Mouse (Mus musculus) liver, embryonic 12.5 days (tissue): ENCODE data around the gene Slc45a3. TPM values are rescaled to one million over a fixed set of nuclear protein-coding genes. Genes with fewer than 3 reads are reported as not detected.
A peak's percentile ranks its signal among the peaks of the same experiment; 100 is the strongest.

Experiments used
- ATAC-seq: fragments of 200-750 bp; cut with Nextera tagmentation; 2 replicates; pipeline ENCODE4 v1.8.0; 2017; ENCODE audit warnings: moderate number of reproducible peaks, mild to moderate bottlenecking, moderate library complexity
- H3K27ac ChIP-seq: fragments of 300-500 bp; sonication (generic); 2 replicates; pipeline ENCODE4 v1.5.1; 2016; ENCODE audit warnings: mild to moderate bottlenecking
- H3K27me3 ChIP-seq: fragments of 300-500 bp; sonication (generic); replicated peaks from 2 replicates; pipeline ENCODE4 v1.6.1; 2016; ENCODE audit warnings: mild to moderate bottlenecking, moderate library complexity
- H3K36me3 ChIP-seq: fragments of 300-500 bp; sonication (generic); 2 replicates; pipeline ENCODE4 v1.6.1; 2016; ENCODE audit warnings: mild to moderate bottlenecking, moderate library complexity
- H3K4me1 ChIP-seq: fragments of 300-500 bp; sonication (generic); 2 replicates; pipeline ENCODE4 v1.6.1; 2016
- H3K4me2 ChIP-seq: fragments of 300-500 bp; sonication (generic); 2 replicates; pipeline ENCODE4 v1.6.1; 2016; ENCODE audit warnings: mild to moderate bottlenecking, moderate library complexity
- H3K4me3 ChIP-seq: fragments of 300-500 bp; sonication (generic); 2 replicates; pipeline ENCODE4 v1.5.1; 2016; ENCODE audit warnings: mild to moderate bottlenecking, moderate library complexity
- H3K9ac ChIP-seq: fragments of 300-500 bp; sonication (generic); 2 replicates; pipeline ENCODE4 v1.6.1; 2016; ENCODE audit warnings: mild to moderate bottlenecking, moderate library complexity
- H3K9me3 ChIP-seq: fragments of 300-500 bp; sonication (generic); replicated peaks from 2 replicates; pipeline ENCODE4 v1.6.1; 2016; ENCODE audit warnings: mild to moderate bottlenecking, moderate library complexity
- whole genome bisulfite sequencing: fragments of 180-500 bp; shearing (Covaris S2); methylation state at CpG from one replicate; pipeline ENCODE4 v1.1.7; 2016; ENCODE audit not compliant: insufficient replicate concordance; 5-methylcytosine and 5-hydroxymethylcytosine counted together
- polyA plus RNA-seq: library from polyadenylated mRNA; unstranded; fragments of >200 nt; fragmentation: Nextera tagmentation; extraction: Ambion mirVana; gene quantifications from 2 replicates; pipeline ENCODE4 v1.2.1, GENCODE M21; 2016

The Slc45a3 gene
- polyA plus RNA-seq, 1 experiment from 2014 or later = 3.8 TPM

DNA sequence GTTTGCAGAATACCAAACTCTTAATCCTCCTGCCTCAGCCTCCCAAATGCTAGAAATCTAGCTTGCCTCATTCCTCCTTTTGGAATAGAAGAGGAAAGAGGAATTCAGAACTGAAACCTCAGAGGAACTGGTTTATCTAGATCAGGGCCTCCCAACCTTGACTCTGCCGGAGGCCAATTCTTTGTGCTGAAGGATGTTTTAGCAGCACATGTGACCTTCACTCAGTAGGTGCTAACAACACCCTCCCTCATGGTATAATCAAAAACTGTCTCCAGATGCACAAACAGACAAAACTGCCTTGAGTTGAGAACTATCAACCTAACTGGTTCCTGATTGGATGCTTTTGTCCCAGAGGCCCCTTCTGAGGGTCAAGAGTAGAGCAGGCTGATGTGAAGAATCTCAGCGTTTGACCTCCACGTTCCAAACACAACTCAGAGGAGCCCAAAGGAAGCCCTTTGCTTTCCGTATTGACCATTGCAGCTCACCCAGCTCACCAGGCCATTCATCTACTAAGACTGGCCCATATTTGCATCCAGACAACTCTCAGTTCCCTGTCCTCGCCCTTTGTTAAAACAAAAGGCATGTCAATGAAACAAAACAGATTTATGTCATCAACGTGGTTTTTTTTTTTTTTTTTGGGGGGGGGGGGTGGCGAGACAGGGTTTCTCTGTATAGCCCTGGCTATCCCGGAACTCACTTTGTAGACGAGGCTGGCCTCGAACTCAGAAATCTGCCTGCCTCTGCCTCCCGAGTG is 16.1 kb upstream of the Slc45a3 start:
- Histone ChIP-seq H3K4me2 (no peak overlapping the region), H3K4me3 (no peak overlapping the region), H3K9me3 (no peaks in the 10 kb centered on the region), H3K9ac (no peak overlapping the region), H3K27me3 (no peaks in the 10 kb centered on the region; the same call in 1 of the 2 replicates), H3K36me3 (no peaks in the 10 kb centered on the region), H3K4me1 (peaks cover 33% of the 10 kb centered on the region), H3K27ac (no peak overlapping the region)
- WGBS = 64% methylated on average over 11 of the region's 11 CpGs
- no peak for ATAC-seq

DNA sequence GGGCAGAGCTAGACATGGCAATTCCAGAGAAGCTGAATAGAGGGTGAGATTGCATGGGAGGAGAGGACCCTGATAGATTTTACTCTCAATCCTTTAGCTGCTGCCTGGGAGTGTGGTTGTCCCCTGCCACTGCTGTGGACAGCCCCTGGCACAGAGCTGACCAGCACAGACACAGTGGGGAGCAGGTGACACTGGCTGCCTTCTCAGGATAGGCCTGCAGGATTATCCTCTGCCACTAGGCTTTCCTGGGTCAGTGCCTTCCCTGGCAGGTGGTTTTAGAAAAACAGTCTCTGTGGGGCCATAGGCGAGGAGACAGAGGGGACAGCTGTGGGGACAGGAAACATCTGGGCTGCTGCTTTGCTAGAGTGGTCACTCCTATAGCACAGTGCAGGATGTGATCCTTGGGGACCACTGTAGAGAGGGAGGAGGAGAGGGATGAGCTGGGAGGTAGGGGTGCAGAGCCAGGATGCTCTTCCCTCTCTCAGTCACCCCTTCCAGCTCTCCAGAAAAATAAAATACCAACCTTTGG is 14.7 kb upstream of the Slc45a3 start:
- Histone ChIP-seq H3K36me3 (no peaks in the 10 kb centered on the region), H3K4me3 (no peak overlapping the region), H3K9ac (no peak overlapping the region), H3K27ac (no peak overlapping the region), H3K4me2 (no peak overlapping the region), H3K9me3 (no peaks in the 10 kb centered on the region), H3K4me1 (peaks cover 21% of the 10 kb centered on the region), H3K27me3 (no peaks in the 10 kb centered on the region; the same call in 1 of the 2 replicates)
- WGBS = 44% methylated on average over 1 of the region's 1 CpGs
- ATAC-seq = no peak

DNA sequence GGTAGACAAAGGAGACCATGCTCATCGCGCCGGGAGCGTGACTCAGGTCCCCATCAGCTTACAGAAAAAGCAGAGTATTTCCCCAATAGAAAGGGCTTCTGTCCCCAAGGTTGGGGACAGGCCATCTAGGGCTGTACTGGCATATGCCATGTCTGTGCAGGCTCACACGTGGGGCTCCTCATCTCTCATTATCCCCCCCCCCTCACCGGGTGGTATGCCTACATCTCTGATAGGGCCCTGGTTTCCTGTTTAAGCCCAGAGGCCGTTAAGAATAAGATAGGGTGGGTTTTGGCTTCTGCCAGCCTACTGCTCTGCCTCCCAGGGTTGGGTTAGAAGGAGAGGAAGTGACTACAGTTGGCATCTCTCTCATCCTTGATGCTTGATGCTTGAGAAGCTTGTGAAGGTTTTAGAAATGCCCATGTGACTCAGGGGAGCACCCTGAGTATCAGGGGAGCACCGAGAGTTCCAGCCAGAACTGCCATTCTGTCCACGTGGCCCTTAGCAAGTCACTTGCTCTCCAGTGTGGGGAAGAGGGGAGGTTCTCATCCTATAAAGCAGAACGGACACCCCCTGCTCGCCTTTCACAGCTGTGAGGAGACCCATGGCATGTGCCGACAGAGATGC is 8.4 kb upstream of the Slc45a3 start:
- H3K36me3 ChIP-seq = no peaks in the 10 kb centered on the region
- H3K4me2 ChIP-seq = no peak overlapping the region
- H3K4me1 ChIP-seq = peaks cover 14% of the 10 kb centered on the region; the same call in 1 of the 2 replicates
- H3K9ac ChIP-seq = no peak overlapping the region
- no peak overlapping the region for H3K27ac ChIP-seq
- WGBS = 49% methylated on average over 12 of the region's 12 CpGs
- ATAC-seq = no peak
- H3K9me3 ChIP-seq = no peaks in the 10 kb centered on the region
- H3K4me3 ChIP-seq = no peak overlapping the region
- H3K27me3 ChIP-seq = peaks cover 21% of the 10 kb centered on the region; the same call in 1 of the 2 replicates

DNA sequence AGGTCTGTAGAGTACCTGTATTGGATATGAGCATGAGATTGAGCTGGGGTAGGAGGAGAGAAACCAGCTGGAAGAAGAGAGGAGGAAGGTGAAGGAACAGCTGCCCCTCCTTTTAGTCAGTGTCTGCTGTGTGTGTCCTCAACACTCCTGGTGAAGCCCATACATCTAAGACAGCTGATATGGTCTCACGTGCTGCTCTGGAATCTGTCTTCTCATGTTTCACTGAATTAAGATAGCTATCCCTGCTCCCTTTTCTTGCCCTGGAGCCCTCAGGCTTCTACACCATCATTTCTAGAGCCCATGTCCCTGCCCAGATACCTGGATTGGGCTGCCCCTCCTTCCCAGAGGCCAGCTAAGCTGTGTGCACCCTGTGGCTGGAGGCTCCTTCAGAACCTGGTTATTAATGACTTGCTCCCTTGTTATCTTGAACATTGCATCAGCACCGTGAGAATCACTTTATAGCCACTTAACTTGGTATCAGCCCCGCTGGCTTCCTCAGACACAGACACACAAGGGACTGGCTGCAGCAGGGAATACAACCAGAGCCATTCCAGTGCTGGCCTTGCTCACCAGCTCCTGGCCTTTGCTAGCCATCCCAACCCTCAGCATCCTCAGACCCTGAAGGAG is 7.5 kb upstream of the Slc45a3 start:
- Histone ChIP-seq H3K9me3 (no peaks in the 10 kb centered on the region), H3K4me3 (no peak overlapping the region), H3K9ac (no peak overlapping the region), H3K27ac (no peak overlapping the region), H3K36me3 (no peaks in the 10 kb centered on the region), H3K27me3 (peaks cover 29% of the 10 kb centered on the region), H3K4me2 (no peak overlapping the region), H3K4me1 (peaks cover 14% of the 10 kb centered on the region; the same call in 1 of the 2 replicates)
- 25% methylated on average over 3 of the region's 3 CpGs for WGBS
- no peak for ATAC-seq

DNA sequence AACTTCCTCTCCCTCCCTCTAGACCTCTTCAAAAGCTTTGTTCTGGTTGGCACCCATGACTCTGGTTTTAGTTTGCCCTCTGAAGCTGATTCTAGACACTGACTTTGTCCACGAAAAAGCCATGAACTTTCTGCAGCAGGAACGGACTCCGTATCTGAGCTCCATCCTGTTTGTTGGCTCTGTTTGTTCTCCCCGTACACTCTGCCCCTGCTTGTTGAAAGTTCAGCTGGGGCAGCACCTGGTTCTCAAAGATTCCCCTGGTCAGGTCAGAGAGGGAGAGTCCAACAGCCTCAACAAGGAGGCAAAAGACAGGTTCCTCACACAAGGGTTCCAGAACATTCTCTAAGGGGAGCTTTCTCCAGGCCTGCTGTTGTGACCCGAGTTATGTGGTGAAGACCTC is 5.4 kb upstream of the Slc45a3 start:
- Histone ChIP-seq H3K4me2 (no peak overlapping the region), H3K9me3 (no peaks in the 10 kb centered on the region), H3K9ac (no peak overlapping the region), H3K36me3 (no peaks in the 10 kb centered on the region), H3K27me3 (peaks cover 51% of the 10 kb centered on the region), H3K4me1 (peaks cover 14% of the 10 kb centered on the region; the same call in 1 of the 2 replicates), H3K4me3 (no peak overlapping the region), H3K27ac (no peak overlapping the region)
- WGBS = 50% methylated on average over 5 of the region's 5 CpGs
- ATAC-seq = 0 out of 2 replicates have a peak, but pooled peaks have one; percentile 44

DNA sequence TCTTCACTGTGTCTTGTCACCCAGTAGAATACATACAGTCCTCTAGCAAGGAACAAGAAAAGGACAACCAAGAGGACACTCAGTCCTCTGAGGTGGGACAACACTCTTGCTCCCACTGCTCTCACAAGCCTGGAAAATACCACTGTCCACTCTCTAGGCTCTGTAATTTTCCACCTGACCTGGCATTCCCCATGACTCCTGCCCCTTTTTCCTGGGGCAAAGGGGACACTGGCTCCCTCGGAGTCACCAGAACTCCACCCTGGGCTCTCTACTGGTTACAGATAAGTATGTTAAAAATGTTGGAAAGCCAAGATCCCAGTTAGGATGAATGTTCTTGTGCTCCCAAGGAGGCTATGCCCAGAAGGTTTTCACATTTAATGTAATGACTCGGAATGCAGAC is 1.8 kb upstream of the Slc45a3 start:
- Histone ChIP-seq H3K27ac (no peak overlapping the region), H3K4me2 (no peak overlapping the region), H3K4me3 (no peak overlapping the region), H3K9ac (no peak overlapping the region), H3K4me1 (peaks cover 15% of the 10 kb centered on the region), H3K9me3 (no peaks in the 10 kb centered on the region), H3K36me3 (no peaks in the 10 kb centered on the region), H3K27me3 (peaks cover 78% of the 10 kb centered on the region)
- 55% methylated on average over 2 of the region's 2 CpGs for WGBS
- ATAC-seq = no peak

DNA sequence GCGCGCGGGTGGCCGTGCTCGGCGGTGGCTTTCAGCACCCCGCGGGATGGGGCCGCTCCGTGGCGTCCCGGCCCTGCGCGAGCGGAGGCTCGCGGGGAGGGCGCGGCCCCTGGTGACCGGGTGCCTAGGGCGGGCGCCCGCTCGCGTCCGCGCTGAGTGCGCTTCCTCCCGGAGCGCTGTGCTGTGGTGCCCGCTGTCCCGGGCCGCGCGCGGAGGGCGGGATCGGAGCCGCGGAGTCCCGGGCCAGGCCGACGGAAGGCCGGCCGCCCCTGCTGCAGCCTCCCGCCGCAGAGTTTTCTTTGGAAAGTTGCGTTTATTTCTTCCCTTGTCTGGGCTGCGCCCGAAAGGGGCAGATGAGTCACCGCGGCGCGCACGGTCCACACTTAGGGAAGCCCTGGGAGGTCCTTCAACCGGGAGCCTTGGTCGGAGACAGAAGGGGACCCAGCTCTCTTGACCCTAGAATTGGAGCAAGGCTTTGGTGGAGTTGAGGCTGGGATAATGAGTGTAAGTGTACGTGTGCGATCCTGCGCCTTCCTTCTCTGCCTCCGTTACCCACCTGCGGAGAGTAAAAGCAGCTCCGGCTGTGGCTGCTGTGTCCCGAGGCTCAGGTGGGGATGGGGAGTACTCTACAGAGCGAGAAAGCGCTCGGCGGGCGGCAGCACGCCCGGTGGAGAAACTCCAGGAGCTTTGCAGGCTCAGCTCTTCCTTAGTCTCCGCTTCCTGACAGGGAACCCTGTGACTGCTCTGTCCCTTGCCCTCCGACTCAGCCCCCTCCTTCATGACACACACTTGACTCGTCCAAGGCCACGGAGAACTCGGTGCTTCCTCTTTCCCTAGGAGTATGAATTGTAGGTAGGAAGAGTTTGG is 551 bp downstream of the Slc45a3 start:
- Histone ChIP-seq H3K4me3 (peak overlapping the region; percentile 63), H3K27me3 (peaks cover 84% of the 10 kb centered on the region), H3K4me2 (peak overlapping the region; percentile 85), H3K4me1 (peaks cover 15% of the 10 kb centered on the region), H3K9me3 (no peaks in the 10 kb centered on the region), H3K9ac (peak overlapping the region; percentile 59), H3K36me3 (no peaks in the 10 kb centered on the region), H3K27ac (no peak overlapping the region)
- 4% methylated on average over 76 of the region's 76 CpGs for WGBS
- peak; percentile 48 for ATAC-seq

DNA sequence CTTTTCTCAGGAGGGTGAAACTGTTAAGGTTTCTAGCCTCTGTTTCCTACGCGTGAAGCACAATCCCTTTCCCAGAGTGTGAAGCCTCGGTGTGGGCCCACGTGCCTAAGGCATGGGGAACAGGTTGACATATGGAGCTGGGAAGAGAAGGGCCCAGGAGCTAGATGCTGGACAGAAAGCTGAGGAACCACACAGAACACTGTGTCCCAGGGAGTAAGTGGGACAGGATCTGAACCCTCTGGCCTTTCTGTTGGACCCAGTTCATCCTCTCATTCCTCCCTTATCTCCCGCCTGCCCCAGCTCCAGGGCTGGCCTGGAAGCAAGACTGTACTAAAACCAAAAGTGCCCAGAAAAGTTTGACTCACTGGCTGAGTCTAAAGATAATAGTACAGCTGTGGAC is 1.3 kb downstream of the Slc45a3 start:
- H3K36me3 ChIP-seq = no peaks in the 10 kb centered on the region
- H3K4me2 ChIP-seq = peak overlapping the region; percentile 85
- 21% methylated on average over 5 of the region's 5 CpGs for WGBS
- peaks cover 90% of the 10 kb centered on the region for H3K27me3 ChIP-seq
- H3K9ac ChIP-seq = no peak overlapping the region
- ATAC-seq = no peak
- no peaks in the 10 kb centered on the region for H3K9me3 ChIP-seq
- no peak overlapping the region for H3K27ac ChIP-seq
- peak overlapping the region; percentile 63; the same call in 1 of the 2 replicates for H3K4me3 ChIP-seq
- H3K4me1 ChIP-seq = peaks cover 15% of the 10 kb centered on the region

DNA sequence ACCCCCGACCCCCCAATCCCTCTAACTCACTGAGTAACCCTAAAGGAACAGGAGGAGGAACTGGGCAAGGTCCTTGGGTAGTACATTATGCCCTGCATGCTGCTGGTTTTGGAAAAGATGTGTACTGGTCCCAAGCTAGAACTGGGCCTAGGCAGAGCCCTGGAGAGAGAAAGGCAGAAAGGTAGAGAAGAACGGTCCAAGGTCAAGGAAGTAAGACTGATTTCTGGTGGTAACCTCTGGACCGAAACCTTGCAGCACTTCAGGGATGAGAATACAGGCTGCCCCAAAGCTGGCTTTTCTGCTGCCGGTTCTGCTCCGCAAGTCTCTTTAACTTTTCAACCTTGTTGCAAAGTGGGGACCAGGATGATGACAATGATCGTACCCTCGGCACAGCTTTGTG is 1.8 kb downstream of the Slc45a3 start:
- Histone ChIP-seq H3K9me3 (no peaks in the 10 kb centered on the region), H3K27ac (no peak overlapping the region), H3K4me2 (no peak overlapping the region), H3K27me3 (peaks cover 92% of the 10 kb centered on the region), H3K9ac (no peak overlapping the region), H3K4me1 (peaks cover 15% of the 10 kb centered on the region), H3K4me3 (no peak overlapping the region), H3K36me3 (no peaks in the 10 kb centered on the region)
- 52% methylated on average over 7 of the region's 7 CpGs for WGBS
- ATAC-seq = no peak

DNA sequence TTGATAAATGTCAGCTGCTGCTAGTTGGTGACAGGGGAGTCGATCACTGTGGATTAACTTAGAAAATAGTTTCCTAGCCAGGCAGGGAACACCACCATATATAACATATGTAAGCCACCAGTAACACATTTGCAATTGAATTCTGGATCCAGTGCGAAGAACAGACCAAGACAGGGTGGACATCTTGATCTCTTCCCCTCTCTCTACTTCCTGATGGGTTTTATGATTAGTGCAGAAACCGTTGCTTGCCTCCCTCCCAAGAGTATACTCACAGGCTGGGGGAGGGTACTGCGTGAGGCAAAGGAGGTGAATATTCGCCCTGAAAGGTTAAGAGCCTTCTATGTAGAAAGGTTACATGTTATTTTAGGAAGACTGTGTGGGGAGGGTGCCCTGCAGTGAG is 3.1 kb downstream of the Slc45a3 start:
- peaks cover 88% of the 10 kb centered on the region for H3K27me3 ChIP-seq
- no peak overlapping the region for H3K9ac ChIP-seq
- H3K27ac ChIP-seq = no peak overlapping the region
- no peak for ATAC-seq
- peaks cover 27% of the 10 kb centered on the region for H3K4me1 ChIP-seq
- 20% methylated on average over 5 of the region's 5 CpGs for WGBS
- no peak overlapping the region for H3K4me2 ChIP-seq
- H3K4me3 ChIP-seq = no peak overlapping the region
- no peaks in the 10 kb centered on the region for H3K9me3 ChIP-seq
- no peaks in the 10 kb centered on the region for H3K36me3 ChIP-seq

DNA sequence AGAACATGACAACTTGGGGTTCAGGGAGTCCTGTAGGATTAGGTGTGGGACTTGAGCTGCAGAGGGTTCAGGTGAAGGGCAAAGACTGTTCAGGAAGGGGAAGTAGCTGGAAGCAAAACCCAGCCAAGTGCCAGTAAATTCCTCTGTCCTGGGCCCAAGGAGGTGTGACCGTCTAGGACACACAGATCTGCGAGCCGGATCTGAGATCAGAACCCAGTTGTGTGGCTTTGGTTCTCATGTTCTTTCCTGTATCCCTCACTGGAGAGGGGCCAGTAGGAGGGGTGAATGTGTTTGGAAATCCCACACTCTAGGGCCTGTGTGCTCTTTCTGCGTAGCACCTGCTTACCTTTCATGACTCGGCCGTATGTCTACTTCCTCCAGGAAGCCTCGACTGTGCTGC is 4.6 kb downstream of the Slc45a3 start:
- H3K27me3 ChIP-seq = peaks cover 79% of the 10 kb centered on the region
- H3K4me1 ChIP-seq = peaks cover 42% of the 10 kb centered on the region
- no peak overlapping the region for H3K9ac ChIP-seq
- H3K27ac ChIP-seq = no peak overlapping the region
- no peaks in the 10 kb centered on the region for H3K9me3 ChIP-seq
- ATAC-seq = no peak
- whole genome bisulfite sequencing = 54% methylated on average over 7 of the region's 7 CpGs
- H3K4me2 ChIP-seq = no peak overlapping the region
- H3K36me3 ChIP-seq = no peaks in the 10 kb centered on the region
- no peak overlapping the region for H3K4me3 ChIP-seq
